Mouse (Mus musculus) E14TG2a.4 (cell line): ENCODE results near the gene Nlrp6.
"Not testable (repeated sequence)": the region's sequence is repeated elsewhere in the genome, so short reads cannot be mapped to it uniquely, and the experiment has no call there.

Experiments
- H3K27me3 ChIP-seq: 2 replicates; pipeline ENCODE4 v1.6.1; 2014; ENCODE audit warnings: low read length, control low read depth; ENCODE audit not compliant: insufficient read depth
- H3K36me3 ChIP-seq: 2 replicates; pipeline ENCODE4 v1.6.1; 2014; ENCODE audit warnings: low read length, control low read depth; ENCODE audit not compliant: insufficient read depth
- H3K4me1 ChIP-seq: replicated peaks from 2 replicates; pipeline ENCODE4 v1.6.1; 2014; ENCODE audit warnings: low read depth, low read length, control low read depth
- H3K4me3 ChIP-seq: replicated peaks from 2 replicates; pipeline ENCODE4 v1.5.1; 2014; ENCODE audit warnings: mild to moderate bottlenecking, low read length
- H3K9me3 ChIP-seq: 2 replicates; pipeline ENCODE4 v1.6.1; 2014; ENCODE audit warnings: low read length, control low read depth
- CTCF ChIP-seq: conservative IDR thresholded peaks from 2 replicates; pipeline ENCODE4 v1.5.1; 2014; ENCODE audit warnings: low read length
- NANOG ChIP-seq: IDR thresholded peaks from 2 replicates; pipeline ENCODE4 v1.6.1; 2014; ENCODE audit warnings: borderline replicate concordance, low read length, mixed read lengths
- POU5F1 ChIP-seq: IDR thresholded peaks from 2 replicates; pipeline ENCODE4 v1.6.1; 2014; ENCODE audit warnings: low read length, borderline replicate concordance

Gene Nlrp6

DNA sequence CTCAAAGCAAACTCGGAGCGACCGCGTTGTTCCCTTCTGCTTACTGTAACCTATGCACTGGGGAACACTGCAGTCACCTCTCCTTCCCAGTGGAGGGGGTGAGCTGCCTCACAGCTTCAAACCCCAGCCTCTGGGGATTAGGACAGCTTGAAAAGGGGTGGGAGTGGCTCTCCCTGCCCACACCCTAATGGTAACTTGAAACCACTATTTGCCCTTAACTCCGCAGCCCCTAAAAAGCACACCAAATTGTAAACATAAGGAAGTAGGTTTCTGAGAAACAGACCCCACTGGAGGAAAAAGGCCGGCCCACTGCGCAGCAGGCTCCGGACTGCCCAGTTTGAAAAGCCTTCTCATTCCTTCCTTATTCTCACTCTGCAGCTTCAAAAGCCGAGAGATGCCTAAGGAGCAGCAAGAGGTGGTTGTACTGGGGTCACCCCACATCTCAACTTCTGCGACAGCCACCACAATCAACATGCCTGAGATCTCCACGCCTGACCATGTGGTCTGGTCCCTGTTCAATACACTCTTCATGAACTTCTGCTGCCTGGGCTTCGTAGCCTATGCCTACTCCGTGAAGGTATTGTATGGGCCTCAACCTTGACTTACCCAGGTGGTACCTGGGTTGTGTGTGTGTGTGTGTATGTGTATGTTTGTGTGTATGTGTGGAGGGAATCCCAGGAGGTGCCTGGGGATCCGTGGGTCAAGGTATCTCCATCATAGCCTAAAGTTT lies 47.3 kb downstream of the Nlrp6 start:
- TF ChIP-seq POU5F1 = no peak
- TF ChIP-seq NANOG = no peak
- TF ChIP-seq CTCF = no peak
- H3K27me3 ChIP-seq = no peaks in the 10 kb centered on the region
- peak overlapping the region; percentile 79 for H3K4me3 ChIP-seq
- peaks cover 87% of the 10 kb centered on the region for H3K4me1 ChIP-seq
- peaks cover 32% of the 10 kb centered on the region for H3K36me3 ChIP-seq
- no peaks in the 10 kb centered on the region for H3K9me3 ChIP-seq

DNA sequence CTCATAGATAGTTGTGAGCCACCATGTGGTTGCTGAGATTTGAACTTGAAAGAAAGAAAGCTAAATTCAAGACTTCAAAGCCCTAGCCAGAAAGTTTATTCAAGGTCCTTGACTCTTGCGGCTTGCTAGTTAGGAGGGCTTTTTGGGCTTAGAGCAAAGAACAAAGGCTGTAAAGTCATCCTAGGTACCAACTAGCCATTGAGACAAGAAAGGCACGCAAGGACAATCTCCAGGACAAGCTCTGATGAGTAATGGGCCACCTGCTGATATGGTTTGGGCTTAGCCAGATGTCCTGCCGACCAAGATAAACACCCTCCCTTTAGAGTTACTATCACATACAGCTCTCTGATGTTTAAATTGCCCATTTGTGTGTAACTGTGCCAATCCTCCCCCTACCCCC lies 48.0 kb downstream of the Nlrp6 start:
- not testable (repeated sequence) for H3K27me3 ChIP-seq, H3K9me3 ChIP-seq
- peak overlapping the region; percentile 79 for H3K4me3 ChIP-seq
- H3K4me1 ChIP-seq = peaks cover 88% of the 10 kb centered on the region
- peaks cover 32% of the 10 kb centered on the region for H3K36me3 ChIP-seq

DNA sequence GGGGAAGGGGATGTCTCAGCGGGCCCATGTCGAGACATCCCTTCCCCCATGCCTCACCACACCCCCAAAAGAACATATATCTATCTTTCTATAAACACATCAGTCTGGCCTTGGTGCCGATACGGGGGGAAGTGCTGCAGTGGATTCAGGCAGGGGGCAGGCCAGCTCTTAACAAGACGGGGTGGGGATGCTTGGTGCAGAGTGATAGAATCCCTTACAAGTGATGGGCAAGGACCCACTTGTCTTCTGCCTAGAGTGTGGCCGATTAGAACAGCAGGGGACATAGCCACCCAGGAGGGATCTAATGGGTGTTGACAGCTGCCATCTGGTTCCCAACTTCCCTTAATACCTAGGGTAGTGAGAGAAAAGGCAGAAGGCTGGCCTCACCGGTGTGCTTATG lies 50.2 kb downstream of the Nlrp6 start:
- no peak for TF ChIP-seq NANOG
- no peak for TF ChIP-seq CTCF
- TF ChIP-seq POU5F1 = no peak
- Histone ChIP-seq H3K27me3 (no peaks in the 10 kb centered on the region), H3K36me3 (peaks cover 32% of the 10 kb centered on the region), H3K4me1 (peaks cover 88% of the 10 kb centered on the region), H3K4me3 (peak overlapping the region; percentile 79), H3K9me3 (no peaks in the 10 kb centered on the region)

DNA sequence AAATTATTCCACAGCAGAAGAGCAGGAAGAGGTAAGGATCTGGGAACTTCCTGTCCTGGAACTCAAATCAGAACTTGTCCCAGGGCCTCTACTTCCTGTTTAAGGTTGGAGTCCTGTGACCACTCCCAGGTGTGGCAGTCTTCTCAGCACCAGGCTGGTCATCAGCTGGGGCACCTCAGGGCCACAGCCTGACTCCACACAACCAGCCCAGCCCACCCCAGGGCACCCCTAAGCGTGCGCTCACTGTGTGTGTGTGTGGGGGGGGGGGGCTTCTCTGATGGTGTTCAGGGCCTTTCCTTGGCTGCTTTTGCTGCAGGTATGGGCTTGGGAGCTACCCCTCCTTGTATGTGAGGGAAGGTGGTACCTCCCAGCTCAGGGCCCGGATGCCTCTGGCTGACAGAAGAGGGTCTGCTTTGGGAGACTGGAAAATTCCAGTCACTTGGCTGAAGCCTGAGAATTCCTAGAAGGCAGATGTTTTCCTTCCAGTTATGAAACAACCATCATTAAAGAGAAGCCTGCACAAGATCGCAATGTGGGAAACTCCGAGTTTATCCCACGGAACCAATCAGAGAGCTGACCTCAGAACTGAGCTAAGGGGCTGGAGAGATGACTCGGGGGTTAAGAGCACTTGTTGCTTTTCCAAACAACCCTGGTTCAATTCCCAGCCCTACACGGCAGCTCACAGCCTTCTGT lies 50.9 kb downstream of the Nlrp6 start:
- Histone ChIP-seq H3K4me1 (peaks cover 88% of the 10 kb centered on the region), H3K27me3 (no peaks in the 10 kb centered on the region), H3K36me3 (peaks cover 32% of the 10 kb centered on the region), H3K4me3 (peak overlapping the region; percentile 79), H3K9me3 (no peaks in the 10 kb centered on the region)
- TF ChIP-seq NANOG (no peak), CTCF (no peak), POU5F1 (no peak)

DNA sequence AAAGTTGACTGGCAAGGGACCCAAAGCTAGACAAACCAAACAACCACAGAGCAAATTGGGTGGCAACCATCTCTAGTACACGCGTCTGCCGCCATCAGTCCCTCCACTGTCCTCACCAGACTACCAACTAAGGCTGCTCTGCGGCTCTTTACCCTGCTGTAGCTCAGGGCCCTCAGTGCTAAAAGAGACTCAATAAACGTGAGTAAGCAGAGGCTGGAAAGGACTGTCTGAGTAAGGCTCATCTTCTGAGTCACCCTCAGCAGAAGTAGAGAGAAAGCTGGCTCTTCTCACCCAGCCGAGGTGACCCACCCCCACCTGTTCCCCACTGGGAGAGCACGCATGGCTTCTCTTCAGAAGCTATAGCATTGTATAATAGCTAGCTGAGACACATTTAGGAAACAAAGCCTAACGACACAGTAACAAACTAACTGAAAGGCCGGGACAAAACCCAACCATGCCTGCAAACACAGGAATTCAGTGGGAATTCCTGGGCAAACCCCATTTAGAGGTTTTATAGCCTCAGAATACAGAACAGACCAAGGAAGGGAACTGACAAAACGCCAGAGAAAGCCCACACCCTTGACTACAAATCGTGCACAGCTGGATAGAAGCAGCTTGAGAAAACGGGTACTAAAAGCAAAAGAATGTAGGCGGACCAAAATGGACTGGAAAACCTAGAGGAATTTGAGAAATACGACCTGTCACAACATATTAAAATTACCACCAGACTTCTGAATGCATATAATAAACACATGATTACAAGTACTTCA lies 52.9 kb downstream of the Nlrp6 start:
- no peak for TF ChIP-seq CTCF
- TF ChIP-seq NANOG = no peak
- TF ChIP-seq POU5F1 = no peak
- peaks cover 32% of the 10 kb centered on the region for H3K36me3 ChIP-seq
- 0 out of 2 replicates have a peak overlapping the region, but pooled peaks have one; percentile 39 for H3K4me3 ChIP-seq
- no peaks in the 10 kb centered on the region for H3K9me3 ChIP-seq
- peaks cover 94% of the 10 kb centered on the region for H3K4me1 ChIP-seq
- no peaks in the 10 kb centered on the region for H3K27me3 ChIP-seq

DNA sequence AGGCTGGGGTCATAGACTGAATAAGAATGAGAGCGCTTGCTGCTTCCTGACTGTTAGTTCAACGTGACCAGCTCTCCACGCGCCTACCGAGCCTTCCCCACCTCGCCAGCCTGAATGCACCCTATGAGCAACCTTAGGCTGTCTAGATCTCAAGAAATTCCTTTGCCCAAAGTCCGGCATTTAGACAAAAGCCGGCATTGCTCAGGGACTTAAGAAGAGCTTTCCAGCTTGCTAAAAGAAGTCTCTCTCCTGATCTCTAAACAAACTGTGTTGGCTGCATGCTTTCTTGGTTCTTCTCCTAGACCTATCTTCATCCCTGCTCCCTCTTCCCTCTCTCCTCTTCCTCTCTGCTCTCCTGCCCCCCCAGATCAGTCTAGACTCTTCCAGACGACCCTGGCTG lies 54.2 kb downstream of the Nlrp6 start:
- peaks cover 24% of the 10 kb centered on the region for H3K36me3 ChIP-seq
- H3K4me1 ChIP-seq = peaks cover 83% of the 10 kb centered on the region
- H3K4me3 ChIP-seq = peak overlapping the region; percentile 8
- TF ChIP-seq CTCF (no peak), NANOG (no peak), POU5F1 (no peak)
- no peaks in the 10 kb centered on the region for H3K9me3 ChIP-seq
- no peaks in the 10 kb centered on the region for H3K27me3 ChIP-seq

DNA sequence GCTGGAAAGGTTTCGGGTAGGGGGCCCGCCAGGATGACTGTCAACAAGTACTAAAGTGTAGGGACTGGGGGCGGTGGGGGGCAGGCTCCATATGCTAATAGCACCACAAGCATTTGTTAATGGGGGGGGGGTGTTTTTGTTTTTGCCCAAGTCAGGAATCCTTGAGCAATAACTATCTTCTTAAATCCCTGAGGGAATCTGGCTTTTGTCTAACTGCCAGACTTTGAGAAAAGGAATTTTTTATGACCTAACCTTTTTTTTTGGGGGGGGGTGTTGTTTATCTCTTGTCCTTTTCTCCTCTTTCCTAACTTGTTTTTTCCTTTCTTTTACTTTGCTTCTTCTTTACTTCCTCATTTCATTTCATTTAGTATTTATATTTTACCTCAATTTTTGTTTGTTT lies 54.8 kb downstream of the Nlrp6 start:
- no peak for TF ChIP-seq POU5F1
- no peak for TF ChIP-seq NANOG
- TF ChIP-seq CTCF = no peak
- H3K9me3 ChIP-seq = no peaks in the 10 kb centered on the region
- H3K4me3 ChIP-seq = peak overlapping the region; percentile 8; the same call in 1 of the 2 replicates
- peaks cover 21% of the 10 kb centered on the region for H3K36me3 ChIP-seq
- no peaks in the 10 kb centered on the region for H3K27me3 ChIP-seq
- H3K4me1 ChIP-seq = peaks cover 81% of the 10 kb centered on the region

DNA sequence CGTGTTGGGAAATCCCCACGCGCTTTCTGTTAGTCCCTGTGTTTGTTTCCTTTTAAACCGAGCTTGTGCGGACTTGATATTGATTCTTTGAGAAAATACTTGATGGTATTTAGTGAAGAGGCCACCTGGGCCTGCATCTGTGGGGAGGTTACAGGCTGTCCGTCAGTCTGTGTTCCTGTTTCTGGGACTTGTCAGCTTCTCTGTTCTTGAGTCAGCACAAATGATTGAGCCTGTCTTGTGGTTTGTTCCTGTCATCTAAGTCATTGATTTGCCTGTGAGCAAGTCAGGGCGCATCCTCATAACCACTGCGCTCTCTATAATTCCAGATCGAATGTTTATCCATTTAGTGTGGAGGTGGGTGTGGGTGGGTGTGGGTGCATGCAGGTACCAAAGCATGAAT lies 56.0 kb downstream of the Nlrp6 start:
- not testable (repeated sequence) for H3K9me3 ChIP-seq, H3K27me3 ChIP-seq, H3K36me3 ChIP-seq
- H3K4me1 ChIP-seq = peaks cover 76% of the 10 kb centered on the region
- H3K4me3 ChIP-seq = peak overlapping the region; percentile 37
